ENCODE assay signal across 13 mouse cellular contexts in the genomic region with DNA sequence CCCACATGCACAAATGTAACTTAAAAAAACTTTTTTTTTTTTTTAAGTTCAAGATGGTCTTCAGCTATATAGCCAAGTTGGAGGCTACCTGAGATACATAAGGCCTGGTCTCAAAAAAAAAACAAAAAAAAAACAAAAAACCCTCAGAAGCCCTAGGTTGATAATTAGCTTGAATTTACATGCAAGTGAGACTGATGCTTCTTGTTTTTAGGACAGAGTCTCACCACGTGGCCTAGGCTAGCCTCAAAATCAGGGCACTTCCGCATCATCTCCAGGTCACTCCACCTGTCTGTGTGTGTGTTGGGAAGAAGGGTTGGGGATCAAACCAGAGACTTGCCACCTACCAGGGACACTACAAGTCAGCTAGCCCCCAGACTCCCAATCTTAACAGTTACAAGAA. TPM values are rescaled to one million over a fixed set of nuclear protein-coding genes. Genes with fewer than 3 reads are reported as not detected.
DNase-seq lines count a peak whose midpoint lies in the region; ATAC-seq and TF ChIP-seq lines count a peak whose summit lies in the region.
"Had no signal": no experiment of that assay in that cellular context is flagged by ENCODE, and none has a peak within 500 bp of the region (broad histone marks: within the 10 kb centered on the region; RNA-seq: fewer than 3 reads in every experiment).

TSS of gene 4930518I15Rik (minus strand) at position 112 of the 400 bp plus-strand sequence.

- no peak for DNase-seq in heart, postnatal 25 days (ENCODE audit: low spot score)
- no peak for DNase-seq in lung, postnatal 36 days
- no peak for DNase-seq in cerebellum, postnatal 36 days
- no peak for DNase-seq in kidney, postnatal 36 days
- DNase-seq: gastrocnemius, postnatal 10 days; kidney, postnatal 10 days; left cerebral cortex, postnatal 4 days; right cerebral cortex, postnatal 25 days; thymus, postnatal 36 days had no signal

- ATAC-seq in heart, embryonic 12.5 days (ENCODE audit: insufficient number of reproducible peaks, low FRiP score) = no peak
- ATAC-seq in lung, embryonic 16.5 days (ENCODE audit: low read depth) = no peak
- ATAC-seq in limb, embryonic 15.5 days (ENCODE audit: insufficient number of reproducible peaks, low FRiP score, low TSS enrichment, low read depth) = no peak

- H3K9ac ChIP-seq in heart, embryonic 12.5 days = no peak within 1 kb of the TSS
- peak within 1 kb of the TSS; percentile 35; the same call in 1 of the 2 replicates for H3K9ac ChIP-seq in lung, embryonic 16.5 days (ENCODE audit: low read length)
- no peak within 1 kb of the TSS for H3K9ac ChIP-seq in limb, embryonic 15.5 days

- WGBS in heart, embryonic 12.5 days = 84% methylated on average over 2 of the region's 2 CpGs
- 84% methylated on average over 2 of the region's 2 CpGs for WGBS in lung, embryonic 16.5 days
- WGBS in bone marrow, adult 2 months = 79% methylated on average over 2 of the region's 2 CpGs
- WGBS in limb, embryonic 15.5 days = 82% methylated on average over 2 of the region's 2 CpGs

- H3K36me3 ChIP-seq in heart, embryonic 12.5 days = peaks cover 26% of the 10 kb centered on the region
- H3K36me3 ChIP-seq in lung, embryonic 16.5 days (ENCODE audit: control insufficient read depth, insufficient read depth, low read length) = peaks cover 7% of the 10 kb centered on the region
- peaks cover 13% of the 10 kb centered on the region for H3K36me3 ChIP-seq in limb, embryonic 15.5 days

- H3K27me3 ChIP-seq in heart, embryonic 12.5 days (replicated peaks) = no peaks in the 10 kb centered on the region
- H3K27me3 ChIP-seq in lung, embryonic 16.5 days (ENCODE audit: control insufficient read depth, insufficient read depth, low read depth, low read length) = no peaks in the 10 kb centered on the region
- no peaks in the 10 kb centered on the region for H3K27me3 ChIP-seq in limb, embryonic 15.5 days

- TF ChIP-seq POLR2A in bone marrow, adult 2 months (IDR thresholded peaks at IDR 0.05; ENCODE audit: borderline replicate concordance, control insufficient read depth, low read depth, low read length) = no peak

- H3K27ac ChIP-seq in heart, embryonic 12.5 days (ENCODE audit: poor library complexity, severe bottlenecking) = peak within 1 kb of the TSS; percentile 48
- peak within 1 kb of the TSS; percentile 40 for H3K27ac ChIP-seq in lung, embryonic 16.5 days (ENCODE audit: low read length)
- H3K27ac ChIP-seq in bone marrow, adult 2 months (ENCODE audit: control insufficient read depth, insufficient read depth, low read depth, low read length, poor library complexity) = peak within 1 kb of the TSS; percentile 84; the same call in 1 of the 2 replicates
- H3K27ac ChIP-seq in limb, embryonic 15.5 days = peak within 1 kb of the TSS; percentile 43

- intact Hi-C loops in heart, postnatal 25 days (cut with DNase I) = no loop called here

- no peaks in the 10 kb centered on the region for H3K9me3 ChIP-seq in heart, embryonic 12.5 days (replicated peaks)
- H3K9me3 ChIP-seq in lung, embryonic 16.5 days (ENCODE audit: control insufficient read depth, low read length) = no peaks in the 10 kb centered on the region
- H3K9me3 ChIP-seq in limb, embryonic 15.5 days = no peaks in the 10 kb centered on the region

- TF ChIP-seq CTCF in bone marrow, adult 2 months (IDR thresholded peaks at IDR 0.05; ENCODE audit: control insufficient read depth, insufficient read depth, low read length) = no peak

- H3K4me1 ChIP-seq in heart, embryonic 12.5 days (replicated peaks) = peaks cover 28% of the 10 kb centered on the region
- peaks cover 9% of the 10 kb centered on the region for H3K4me1 ChIP-seq in lung, embryonic 16.5 days (replicated peaks; ENCODE audit: control insufficient read depth, insufficient read depth, low read length)
- peaks cover 3% of the 10 kb centered on the region for H3K4me1 ChIP-seq in bone marrow, adult 2 months (ENCODE audit: control insufficient read depth, insufficient read depth, low read length)
- H3K4me1 ChIP-seq in limb, embryonic 15.5 days = peaks cover 27% of the 10 kb centered on the region

- peak within 1 kb of the TSS; percentile 7; the same call in 1 of the 2 replicates for H3K4me3 ChIP-seq in heart, embryonic 12.5 days
- H3K4me3 ChIP-seq in lung, embryonic 16.5 days (ENCODE audit: low read length) = no peak within 1 kb of the TSS
- H3K4me3 ChIP-seq in bone marrow, adult 2 months (replicated peaks; ENCODE audit: control insufficient read depth, low read depth, low read length) = peak within 1 kb of the TSS; percentile 56
- no peak within 1 kb of the TSS for H3K4me3 ChIP-seq in limb, embryonic 15.5 days

- H3K4me2 ChIP-seq in heart, embryonic 12.5 days = peak within 1 kb of the TSS; percentile 47
- H3K4me2 ChIP-seq in lung, embryonic 16.5 days (ENCODE audit: low read depth, low read length) = no peak within 1 kb of the TSS
- no peak within 1 kb of the TSS for H3K4me2 ChIP-seq in limb, embryonic 15.5 days

RNA-seq across cellular contexts. Expression of gene 4930518I15Rik, which starts in this region (rescaled TPM):
- 3.5 and 4.5 TPM in 2 replicates for polyA plus RNA-seq in heart, embryonic 12.5 days (2016; fragmentation: Nextera tagmentation; extraction: Ambion mirVana)
- total RNA-seq in heart, postnatal 25 days (2021) = under 1 TPM; 0.57 to 0.89 TPM
- polyA plus RNA-seq in lung, embryonic 16.5 days (2015; fragmentation: Nextera tagmentation; extraction: Ambion mirVana) = 7.6 and 9.2 TPM in 2 replicates
- 2.2 and 2.7 TPM in 2 replicates for polyA plus RNA-seq in bone marrow, adult 2 months (2011; ENCODE audit: insufficient read depth, insufficient read length, low replicate concordance, missing spikeins)
- 6.6 and 9.2 TPM in 2 replicates for polyA plus RNA-seq in limb, embryonic 15.5 days (2015; fragmentation: Nextera tagmentation; extraction: Ambion mirVana)

Comparison
In these comparisons a context has a peak if more than half of its experiments do, and no peak if none do; other contexts are left out.
1. H3K4me3 ChIP-seq: peak in heart, embryonic 12.5 days (single experiment) and bone marrow, adult 2 months (single experiment); none in lung, embryonic 16.5 days (single experiment) and limb, embryonic 15.5 days (single experiment).
2. Peak in every context shown above with its lines, with median percentiles within 50 percentile points of each other: H3K27ac ChIP-seq.